Mouse (Mus musculus): ENCODE measurements around the gene Sh2b3. TPM values are rescaled to one million over a fixed set of nuclear protein-coding genes. Genes with fewer than 3 reads are reported as not detected.
A peak's percentile ranks its signal among the peaks of the same experiment; 100 is the strongest.

The Sh2b3 gene
- total RNA-seq, 1 experiment from 2014 or later = 46.0 TPM

DNA sequence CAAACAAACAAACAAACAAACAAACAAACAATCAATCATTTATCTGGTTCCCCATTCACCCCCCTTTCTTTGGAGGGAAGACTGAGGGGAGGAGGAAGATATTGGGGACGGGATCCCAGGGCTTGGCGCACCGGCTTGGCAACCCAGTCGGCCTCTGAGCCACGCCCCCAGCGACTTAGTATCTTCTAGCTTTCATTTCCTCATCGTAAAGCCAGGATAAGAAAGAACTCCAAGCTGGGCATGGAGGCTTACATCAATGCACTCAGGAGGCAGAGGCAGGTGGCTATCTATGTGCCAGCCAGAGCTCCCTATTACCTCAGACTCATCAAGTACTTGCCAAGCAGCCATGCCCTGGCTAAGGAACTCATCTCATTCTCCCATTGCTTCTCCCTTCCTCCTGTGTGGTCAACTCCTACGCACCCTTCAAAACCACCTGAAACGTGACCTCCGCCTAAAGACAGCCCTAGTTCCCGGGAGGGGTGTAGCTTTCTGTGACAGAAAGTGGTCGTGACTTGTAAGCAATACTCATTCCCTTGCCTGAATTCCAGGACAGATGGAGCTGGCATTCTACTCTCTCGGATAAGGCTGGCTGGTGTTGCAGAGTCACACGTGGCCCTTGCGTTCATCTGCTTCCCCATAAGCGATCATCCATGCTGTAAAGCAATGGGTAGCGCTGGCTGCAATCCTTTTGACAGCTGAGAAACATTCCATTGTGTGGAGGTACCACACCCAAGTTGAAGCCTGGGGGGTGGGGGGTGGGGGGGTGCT lies 5.9 kb upstream of the Sh2b3 start:
- no peak for DNase-seq

GRCm38 (mm10) chr5:121842665-121843118 lies 5.2 kb upstream of the Sh2b3 start:
- DNase-seq = peak; percentile 88

- DNase-seq = no peak
These were observed 4.5 kb upstream of the Sh2b3 start for GRCm38 (mm10) chr5:121841973-121842372.

DNA sequence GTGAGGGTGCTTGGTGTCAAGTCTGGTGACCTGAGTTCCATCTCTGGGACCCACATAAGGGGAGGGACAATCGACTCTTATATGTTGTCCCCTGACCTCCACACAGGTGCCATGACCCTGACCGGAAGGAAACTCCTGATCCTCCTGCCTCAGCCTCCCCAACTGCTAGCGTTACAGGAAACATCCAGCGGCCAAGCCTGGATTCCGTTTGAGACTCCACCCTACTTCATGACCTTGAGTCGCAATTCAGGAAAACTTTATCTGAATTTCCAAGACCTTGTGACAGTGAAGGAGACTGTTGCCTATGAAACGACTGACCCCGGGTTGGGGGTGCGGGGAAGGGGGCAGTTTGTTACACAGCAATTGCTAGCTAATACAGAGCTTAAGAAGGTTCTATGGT lies 4.1 kb upstream of the Sh2b3 start:
- DNase-seq = no peak

DNA sequence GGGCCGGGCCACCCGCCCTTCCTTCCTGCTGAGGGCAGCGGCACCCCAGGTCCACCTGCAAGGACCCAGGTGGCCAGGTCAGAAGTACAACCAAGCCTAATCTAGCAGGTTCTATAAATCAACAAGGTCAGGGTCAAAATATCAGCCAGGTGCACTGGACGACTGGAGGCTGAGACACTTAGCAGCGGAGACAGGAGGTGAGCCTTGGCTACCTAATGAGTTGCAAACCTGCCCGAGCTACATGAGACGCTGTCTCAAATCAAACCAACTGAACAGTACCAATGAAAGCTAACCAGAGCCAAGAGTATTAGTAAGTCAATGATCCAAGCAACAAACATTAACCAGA lies 1.7 kb upstream of the Sh2b3 start:
- DNase-seq = no peak

DNA sequence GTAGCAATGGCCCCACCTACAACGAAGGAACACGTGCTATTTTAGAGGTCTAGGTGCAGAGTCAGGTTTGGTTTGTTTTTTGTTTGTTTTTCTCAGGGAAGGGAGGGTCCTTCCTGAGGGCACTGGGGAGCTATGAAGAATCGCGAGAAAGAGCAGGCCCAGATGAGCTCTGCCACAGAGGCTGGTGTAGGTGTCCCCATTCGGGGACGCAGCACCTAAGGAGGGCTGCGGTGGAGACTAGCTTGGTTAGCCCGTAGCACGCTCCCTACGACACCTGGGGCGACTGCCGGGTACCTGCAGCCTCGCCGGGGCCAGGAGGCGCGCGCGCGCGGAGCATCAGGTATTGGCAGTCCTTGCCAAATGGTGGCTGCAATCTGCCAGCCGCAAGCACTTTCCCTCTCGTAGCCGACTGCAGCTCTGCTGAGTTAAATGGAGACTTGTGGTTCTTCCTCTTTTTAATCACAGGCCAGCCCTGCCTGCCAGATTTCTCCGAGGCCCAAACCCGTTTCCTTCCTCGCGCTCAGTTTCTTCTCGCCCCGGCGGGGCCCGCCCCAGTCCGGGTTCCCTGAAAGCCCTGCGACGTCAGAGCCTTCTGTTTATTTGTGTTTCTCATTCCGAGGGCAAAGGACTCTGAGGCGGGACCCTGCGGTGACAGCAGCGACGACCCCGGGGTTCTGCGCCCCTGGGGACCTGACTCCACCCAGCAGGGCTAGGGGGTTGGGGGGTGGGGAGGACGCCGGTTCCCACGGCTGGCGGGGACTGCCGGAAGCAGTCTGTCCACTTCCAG lies 1.1 kb upstream of the Sh2b3 start:
- DNase-seq = peak; percentile 37

- peak; percentile 90 for DNase-seq
These were observed 592 bp downstream of the Sh2b3 start for GRCm38 (mm10) chr5:121836692-121837415.

DNA sequence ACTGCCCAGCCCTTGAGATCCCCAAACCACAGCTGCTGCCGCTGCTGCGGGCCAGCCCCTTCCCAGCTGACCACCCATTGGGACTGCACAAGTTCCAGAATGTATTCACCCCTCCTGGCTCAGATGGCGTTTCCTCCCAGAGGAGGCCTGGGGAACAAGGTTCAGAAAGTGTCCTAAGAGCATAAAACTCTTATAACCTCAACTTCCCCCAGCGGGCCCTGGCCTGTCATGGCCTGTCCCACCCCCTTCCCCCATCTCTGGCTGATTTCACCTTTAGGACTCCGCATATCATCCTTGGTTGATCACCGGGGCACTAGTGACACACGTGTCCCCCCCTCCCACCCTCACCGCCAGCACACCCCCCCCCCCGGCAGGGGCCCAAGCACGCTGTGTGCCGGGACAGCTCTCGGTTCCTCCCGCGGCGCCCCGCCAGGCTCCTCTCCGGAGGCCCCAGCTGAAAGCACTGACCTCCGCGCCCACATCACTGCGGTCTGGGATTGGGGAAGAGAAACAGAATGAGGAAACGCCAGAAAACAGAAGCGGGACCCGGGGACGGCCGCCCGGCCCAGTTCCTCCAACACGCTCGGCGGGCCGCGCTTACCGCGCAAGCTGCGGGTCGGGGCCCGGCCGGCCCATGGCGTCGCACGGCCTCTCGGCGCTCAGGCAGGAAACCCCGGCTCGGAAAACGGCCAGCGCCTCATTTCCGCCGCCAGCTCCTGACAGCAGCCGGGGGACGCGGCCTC lies 1.3 kb downstream of the Sh2b3 start:
- no peak for DNase-seq

DNA sequence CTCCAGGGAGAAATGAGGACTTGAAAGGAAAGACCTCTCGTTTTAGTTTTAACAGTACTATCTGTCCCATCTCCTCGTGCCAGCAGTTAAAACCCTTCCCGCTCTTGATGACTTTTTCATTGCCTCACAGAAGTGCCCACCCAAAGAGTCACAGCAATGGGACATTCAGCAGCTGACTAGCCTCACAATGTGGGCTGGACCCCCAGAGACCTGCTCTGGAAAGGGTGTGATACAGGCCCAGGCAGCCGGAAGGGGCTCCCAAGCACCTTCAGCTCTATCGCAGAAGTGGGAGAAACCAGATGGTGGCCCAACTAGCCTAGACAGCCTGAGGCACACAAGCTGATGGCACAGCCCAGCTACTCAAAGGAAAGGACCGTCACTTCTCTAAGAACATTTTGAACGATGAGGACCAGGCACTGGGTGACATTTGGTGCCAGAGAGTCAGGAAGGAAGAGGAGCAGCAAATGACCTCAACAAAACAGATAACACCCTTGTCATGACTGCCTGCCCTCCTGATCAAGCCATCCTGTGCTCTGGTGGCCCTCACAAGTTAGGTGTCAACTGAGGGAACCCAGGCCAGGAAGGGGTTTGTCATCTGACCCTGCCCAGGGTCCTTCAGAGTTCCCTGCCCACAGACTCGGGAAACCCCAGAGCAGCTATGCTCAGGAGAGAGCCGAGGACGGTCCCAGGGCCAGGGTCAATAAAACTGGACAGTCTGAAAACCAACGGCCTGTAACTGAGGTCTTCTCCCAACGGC lies 2.3 kb downstream of the Sh2b3 start:
- no peak for DNase-seq

- no peak for DNase-seq
These were observed 3.2 kb downstream of the Sh2b3 start for GRCm38 (mm10) chr5:121834241-121834606.

GRCm38 (mm10) chr5:121833572-121834240 lies 3.7 kb downstream of the Sh2b3 start:
- peak; percentile 58 for DNase-seq

DNA sequence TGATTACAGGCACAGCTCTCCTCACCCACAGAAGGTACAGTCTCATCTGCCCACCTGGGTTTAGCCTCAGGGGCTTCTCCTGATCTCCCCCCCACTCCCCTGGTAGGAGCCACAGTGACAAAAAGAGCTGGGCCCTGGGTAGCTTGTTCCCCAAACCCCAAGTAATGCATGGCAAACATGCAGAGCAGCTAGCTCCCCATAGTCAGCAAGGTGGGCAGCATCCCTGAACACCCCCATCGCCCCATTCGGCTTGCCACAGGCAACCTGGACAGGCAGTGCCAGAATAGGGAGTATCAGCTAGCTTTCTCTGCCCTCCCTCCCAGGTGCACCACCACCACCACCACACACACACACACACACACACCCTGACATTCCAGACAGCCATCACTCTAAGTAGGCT lies 4.3 kb downstream of the Sh2b3 start:
- no peak for DNase-seq

- no peak for DNase-seq
These were observed 4.9 kb downstream of the Sh2b3 start for GRCm38 (mm10) chr5:121832376-121833155.

- DNase-seq = no peak
These were observed 6.3 kb downstream of the Sh2b3 start for GRCm38 (mm10) chr5:121831002-121831601.

DNA sequence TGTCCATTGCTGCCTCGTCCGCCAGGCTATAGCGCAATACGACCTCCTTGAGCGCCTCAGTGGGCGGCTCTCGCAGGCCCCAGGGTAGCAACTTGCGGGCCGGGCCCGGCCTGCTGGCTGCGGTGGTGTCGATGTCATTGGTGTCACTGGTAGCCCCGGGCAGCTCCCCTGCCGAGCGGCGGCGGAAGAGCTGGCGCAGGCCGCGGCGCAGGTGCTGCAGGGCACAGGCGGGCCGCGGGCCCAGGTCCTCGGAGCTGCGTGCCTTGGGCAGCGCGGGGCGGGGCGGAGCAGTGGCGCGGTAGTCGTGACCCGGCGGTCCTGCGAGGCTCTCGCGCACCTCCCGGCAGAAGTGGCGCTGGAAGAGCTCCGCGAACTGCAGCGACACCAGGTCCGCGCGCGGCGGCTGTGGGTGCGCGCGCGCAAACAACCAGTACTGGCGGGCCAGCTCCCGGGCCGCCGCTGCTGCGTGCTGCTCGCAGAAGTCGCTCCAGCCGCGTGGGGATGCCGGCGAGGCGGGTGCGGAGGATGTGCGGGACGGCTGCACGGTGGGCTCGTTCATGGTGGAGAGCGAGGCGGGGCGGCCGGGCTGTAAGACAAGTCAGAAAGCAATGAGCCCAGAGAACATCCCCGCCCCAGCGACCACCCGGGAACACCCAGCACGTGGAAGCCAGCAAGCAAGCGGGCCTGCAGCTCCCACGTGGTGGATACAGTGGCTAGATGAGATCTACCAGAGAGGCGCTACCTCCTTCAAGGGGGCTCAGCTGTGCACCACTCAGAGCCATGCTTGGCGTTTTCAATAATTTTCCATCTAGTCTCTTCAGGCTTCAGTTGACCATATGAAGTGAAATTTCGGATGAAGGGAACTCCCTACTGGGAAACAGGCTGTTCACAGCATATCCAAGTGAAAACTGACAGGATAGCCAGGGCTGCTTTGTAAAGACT lies 8.7 kb downstream of the Sh2b3 start:
- no peak for DNase-seq

GRCm38 (mm10) chr5:121827876-121828275 lies 9.6 kb downstream of the Sh2b3 start:
- DNase-seq = no peak

GRCm38 (mm10) chr5:121825606-121826005 lies 11.8 kb downstream of the Sh2b3 start:
- peak; percentile 3 for DNase-seq

DNA sequence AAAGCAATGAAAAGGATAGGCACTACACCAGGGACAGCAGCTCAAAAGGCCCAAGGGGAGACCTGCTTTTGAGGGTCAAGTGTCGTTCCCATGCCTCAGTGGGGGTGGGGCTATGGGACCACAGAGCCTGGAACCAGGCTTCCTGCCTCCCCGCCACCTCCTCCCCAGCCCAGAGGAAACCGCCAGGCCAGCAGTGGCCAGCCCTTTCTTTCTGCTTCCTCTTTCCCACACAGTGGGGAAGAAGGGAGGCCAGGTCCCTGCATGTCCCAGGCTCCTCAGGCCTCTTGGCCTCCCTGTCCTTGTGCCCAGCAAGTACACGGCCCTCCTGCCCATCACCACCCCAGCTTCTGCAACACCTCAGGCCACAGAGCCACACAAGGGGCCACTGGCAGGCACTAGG lies 13.3 kb downstream of the Sh2b3 start:
- no peak for DNase-seq

- peak; percentile 1 for DNase-seq
These were observed 13.8 kb downstream of the Sh2b3 start for GRCm38 (mm10) chr5:121823668-121824067.

Data from adrenal gland, postnatal 25 days (tissue).